Mouse (Mus musculus) small intestine, adult 2 months (tissue): Measurements from ENCODE around the gene Lat2.

Experiments used
- CTCF ChIP-seq: fragments of 200-500 bp; IDR thresholded peaks from 2 replicates; pipeline ENCODE4 v1.5.1; 2012; ENCODE audit warnings: low read depth, mild to moderate bottlenecking, control low read depth, inconsistent platforms, low read length, moderate library complexity, mixed read lengths; ENCODE audit not compliant: insufficient replicate concordance, insufficient read length; ENCODE audit errors: extremely low read depth
- POLR2A ChIP-seq: fragments of 200-500 bp; IDR thresholded peaks from 2 replicates; pipeline ENCODE4 v1.6.1; 2012; ENCODE audit warnings: low read depth, mild to moderate bottlenecking, control low read depth, inconsistent platforms, low read length, moderate library complexity

GRCm38 (mm10) chr5:134646461-134646860, 31.6 kb upstream of the Lat2 start:
- TF ChIP-seq CTCF: no peak
- no peak for TF ChIP-seq POLR2A
